Mouse (Mus musculus) CD4-positive, CD25-positive, alpha-beta regulatory T cell, adult 2 months (primary cell): ENCODE data around the gene Tldc2.

ENCODE experiments used
- DNase-seq: peaks from one replicate; pipeline ENCODE4 v3.0.0-alpha.2; 2012; ENCODE audit warnings: low read depth, low spot score

The Tldc2 gene

DNA sequence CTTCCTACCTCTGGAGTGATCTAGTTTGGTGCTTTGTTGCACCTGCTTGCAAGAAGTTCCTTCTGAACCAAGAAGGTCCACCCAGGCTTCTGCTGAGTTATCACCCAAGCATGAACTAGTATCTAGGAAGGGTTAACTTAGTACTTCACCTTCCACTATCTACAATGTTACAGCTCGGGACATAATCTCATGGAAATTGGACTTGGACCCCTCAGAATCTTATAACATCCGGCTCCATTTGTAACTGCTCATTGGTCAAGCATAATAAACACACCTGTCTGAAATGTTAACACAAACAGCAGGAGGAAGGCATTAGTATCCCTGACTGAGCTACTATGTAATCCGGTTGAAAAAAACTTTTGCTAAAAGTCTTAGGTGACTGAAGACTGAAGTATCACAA is 40.5 kb downstream of the Tldc2 start:
- DNase-seq = no peak

DNA sequence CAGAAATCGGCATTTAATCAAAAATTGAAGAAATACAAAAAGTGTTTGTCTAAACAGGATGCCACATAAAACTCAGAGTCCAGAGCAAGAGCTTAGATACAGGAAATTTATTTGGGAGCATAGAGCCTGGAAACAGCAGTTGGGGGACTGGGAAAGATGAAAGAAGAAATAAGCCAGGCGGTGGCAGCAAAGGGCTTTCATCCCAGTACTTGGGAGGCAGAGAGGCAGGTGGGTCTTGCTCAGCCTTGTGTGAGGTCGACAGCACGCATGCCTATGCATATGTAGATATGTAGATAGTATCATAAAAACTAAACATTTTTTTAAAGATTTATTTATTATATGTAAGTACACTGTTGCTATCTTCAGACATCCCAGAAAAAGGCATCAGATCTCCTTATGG is 41.2 kb downstream of the Tldc2 start:
- DNase-seq = no peak

DNA sequence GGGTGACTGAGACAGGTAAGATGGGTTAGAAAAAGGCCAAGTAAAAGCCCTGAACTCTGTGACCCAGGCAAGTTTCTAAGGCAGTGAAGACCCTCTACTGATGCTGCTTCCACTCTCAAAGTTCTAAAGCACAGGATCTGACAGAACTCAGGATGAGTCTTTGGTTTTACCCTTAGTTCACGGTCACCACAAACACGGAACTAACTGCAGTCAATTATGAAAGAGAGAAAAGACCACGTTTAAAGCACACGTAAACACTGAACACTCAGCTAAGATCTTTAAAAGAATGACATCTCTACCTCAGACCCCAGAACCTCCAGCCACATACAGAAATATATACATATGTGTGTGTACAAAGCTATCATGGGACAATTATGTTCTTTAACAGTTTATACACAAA is 42.2 kb downstream of the Tldc2 start:
- no peak for DNase-seq

DNA sequence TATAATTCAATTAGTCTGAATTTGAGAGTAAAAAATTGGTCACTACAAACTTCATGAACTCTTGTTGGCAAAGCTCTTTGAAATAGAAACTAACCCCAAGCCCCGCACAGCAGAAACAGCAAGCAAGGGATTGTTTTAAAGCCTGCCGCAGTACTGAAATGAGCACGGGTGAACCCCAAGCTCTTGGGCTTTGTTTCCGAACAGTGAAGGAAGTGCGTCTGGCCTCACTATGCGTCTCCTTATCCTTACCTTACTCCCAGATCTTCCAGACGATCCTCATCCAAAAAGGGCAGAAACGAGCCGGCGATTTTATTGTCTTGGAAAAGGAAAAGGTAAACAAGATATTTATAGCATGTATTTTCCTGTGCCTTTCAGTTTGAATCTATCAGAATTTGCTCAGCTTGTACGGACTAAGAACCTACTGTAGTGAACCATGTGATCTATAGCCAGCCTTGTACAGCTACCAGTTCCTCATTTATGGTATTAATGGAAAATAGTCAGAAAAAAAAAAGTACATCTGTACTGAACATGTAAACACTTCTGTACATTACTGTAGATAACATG is 42.8 kb downstream of the Tldc2 start:
- DNase-seq = peak; percentile 56

DNA sequence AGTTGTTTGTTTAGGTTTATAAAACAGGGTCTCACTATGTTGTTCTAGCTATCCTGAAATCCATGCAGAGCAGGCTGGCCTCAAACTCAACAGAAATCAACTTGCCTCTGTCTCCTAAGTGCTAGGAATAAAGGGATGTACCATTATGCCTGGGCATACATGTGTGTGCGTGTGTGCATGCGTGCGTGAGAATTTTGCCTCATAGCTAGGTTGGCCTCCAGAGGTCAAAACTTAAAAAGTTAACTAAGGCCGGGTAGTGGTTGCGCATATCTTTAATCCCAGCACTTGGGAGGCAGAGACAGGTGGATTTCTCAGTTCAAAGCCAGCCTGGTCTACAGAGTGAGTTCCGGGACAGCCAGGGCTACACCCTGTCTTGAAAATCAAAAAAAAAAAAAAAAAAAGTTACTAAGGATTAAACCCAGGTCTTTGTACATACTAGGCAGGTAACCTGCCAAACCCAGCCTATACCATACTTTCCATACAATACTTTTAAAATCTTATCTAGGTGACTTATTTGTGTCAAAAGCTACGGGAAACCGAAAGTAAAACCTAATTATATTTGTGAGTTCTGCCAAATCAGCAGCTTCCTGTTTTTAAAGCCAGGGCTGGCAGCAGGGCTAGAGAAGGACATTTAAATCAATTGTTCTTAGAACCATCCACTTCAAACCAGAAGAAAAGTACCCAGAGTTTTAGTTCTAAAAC is 44.1 kb downstream of the Tldc2 start:
- peak; percentile 75 for DNase-seq

DNA sequence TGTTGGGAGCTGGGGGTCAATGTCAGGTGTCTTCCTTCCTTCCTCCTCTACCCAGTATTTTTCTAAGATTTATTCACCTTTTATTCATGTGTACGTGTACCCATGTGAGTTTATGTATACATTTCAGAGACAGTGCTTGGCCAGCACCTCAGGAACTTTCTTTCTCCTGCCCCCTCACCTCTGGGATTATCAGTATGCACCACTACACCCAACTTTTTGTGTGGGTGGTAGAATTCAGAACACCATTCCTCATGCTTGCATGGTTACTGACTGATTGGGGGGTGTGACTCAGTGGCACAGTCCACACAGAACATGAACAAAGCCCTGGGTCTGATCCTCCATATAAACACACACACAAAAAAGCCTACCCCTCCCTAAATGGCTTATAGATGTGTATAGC is 45.2 kb downstream of the Tldc2 start:
- DNase-seq = no peak

DNA sequence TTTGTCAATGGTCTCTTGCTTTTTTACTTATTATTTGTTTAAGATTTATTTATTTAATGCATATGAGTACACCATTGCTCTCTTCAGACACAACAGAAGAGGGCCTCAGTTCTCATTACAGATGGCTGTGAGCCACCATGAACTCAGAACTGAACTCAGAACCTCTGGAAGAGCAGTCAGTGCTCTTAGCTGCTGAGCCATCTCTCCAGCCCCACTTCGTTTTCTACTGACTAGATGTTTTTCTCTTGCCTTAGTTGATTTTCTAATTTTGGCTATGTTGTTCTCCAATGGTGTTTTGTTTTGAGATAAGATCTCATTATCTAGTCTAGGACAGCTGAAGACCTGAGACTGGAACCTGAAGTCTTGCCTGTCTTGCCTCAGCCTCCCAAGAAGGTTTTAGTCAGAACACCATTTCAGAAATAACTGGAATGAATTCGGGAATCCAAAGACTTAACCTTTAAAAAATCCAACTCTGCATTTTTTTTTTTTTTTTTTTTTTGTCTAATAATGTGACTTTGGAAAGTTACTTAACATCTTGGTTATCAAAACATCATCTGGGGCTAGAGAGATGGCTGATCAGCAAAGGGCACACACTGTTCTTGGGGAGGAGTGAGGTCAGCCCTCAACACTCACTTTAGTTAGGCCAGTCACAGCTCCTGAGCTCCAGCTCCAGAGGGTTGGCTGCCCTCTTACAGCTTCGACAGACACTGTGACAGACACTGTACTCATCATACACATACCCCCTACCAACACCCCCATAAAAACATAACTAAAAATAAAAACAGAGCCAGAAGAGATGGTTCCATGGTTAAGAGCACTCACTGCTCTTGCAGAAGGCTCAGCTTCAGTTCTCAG is 46.1 kb downstream of the Tldc2 start:
- DNase-seq = no peak

DNA sequence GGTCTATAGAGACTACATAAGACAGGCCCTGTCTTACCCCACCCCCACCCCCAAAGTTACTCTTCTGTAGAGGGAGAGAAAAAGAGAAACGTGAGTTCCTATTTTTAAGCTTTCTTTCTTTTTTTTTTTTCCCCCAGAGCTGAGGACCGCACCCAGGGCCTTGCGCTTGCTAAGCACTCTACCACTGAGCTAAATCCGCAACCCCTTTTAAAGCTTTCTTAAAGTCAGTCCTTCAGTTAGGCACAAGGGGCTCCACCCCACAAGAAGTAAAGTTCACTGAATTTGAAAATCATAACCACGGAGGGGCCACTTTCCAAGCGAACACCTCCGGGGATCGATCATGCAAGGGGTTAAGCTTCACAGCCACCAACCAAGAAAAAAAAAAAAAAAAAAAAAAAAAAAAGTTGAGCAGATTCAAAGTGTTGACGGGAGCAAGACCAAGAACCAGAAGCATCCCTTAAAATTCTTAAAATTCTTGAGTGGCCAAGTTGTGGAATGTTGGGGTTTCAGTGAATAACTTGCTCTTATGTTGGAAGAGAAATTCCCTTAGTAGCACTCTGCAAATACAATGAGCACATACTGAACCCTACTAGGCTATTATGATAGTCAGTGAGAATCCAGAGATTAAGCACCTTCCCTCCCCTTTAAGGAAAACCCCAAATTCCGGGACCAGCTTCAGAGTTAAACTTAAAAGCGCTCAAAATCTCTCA is 47.1 kb downstream of the Tldc2 start:
- peak; percentile 54 for DNase-seq

DNA sequence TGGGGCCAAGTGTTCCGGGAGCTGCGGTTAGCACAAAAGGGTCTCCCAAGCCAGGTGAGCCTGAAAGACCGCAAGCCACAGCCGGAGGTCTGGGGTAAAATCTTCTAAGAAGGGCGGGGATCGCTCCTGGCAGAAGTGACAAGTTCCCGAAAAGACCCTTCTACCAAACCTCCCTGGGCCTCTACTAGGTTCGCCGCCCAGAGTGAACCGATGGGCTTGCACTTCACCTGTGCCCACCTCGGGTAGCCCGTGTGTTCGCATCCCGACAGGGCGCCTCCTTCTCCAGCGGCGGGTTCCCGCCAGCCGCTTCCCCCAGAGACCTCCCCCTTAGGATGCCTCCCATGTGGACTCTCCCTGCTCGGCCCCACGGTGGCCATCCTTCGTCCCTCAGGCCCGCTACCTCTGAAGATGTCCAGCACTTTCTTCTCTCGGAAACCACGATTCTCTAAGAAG is 47.6 kb downstream of the Tldc2 start:
- DNase-seq = peak; percentile 54

DNA sequence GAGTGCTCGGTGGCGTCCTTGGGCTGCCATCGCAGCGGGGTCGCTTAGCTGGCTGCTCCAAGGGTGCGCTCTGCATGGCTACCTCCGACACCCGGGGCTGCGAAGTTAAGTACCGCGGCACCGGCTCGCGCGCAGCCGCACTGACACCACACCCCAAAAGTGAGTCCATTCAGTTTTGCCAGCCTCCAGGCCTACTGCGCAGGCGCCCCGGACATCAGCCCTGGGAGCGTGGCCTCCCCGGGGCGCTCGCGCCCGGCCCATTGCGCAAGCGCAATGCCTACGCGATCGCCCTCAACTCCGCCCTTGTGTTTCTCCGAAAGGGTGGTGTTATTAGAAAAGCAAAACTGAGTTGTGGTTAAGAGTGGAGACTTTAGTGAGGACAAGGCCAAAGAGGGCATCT is 48.2 kb downstream of the Tldc2 start, which contains the start of gene Samhd1:
Gene Samhd1 (minus strand): TSS at position 252 of the 400 bp plus-strand sequence.
- DNase-seq = peak; percentile 97

DNA sequence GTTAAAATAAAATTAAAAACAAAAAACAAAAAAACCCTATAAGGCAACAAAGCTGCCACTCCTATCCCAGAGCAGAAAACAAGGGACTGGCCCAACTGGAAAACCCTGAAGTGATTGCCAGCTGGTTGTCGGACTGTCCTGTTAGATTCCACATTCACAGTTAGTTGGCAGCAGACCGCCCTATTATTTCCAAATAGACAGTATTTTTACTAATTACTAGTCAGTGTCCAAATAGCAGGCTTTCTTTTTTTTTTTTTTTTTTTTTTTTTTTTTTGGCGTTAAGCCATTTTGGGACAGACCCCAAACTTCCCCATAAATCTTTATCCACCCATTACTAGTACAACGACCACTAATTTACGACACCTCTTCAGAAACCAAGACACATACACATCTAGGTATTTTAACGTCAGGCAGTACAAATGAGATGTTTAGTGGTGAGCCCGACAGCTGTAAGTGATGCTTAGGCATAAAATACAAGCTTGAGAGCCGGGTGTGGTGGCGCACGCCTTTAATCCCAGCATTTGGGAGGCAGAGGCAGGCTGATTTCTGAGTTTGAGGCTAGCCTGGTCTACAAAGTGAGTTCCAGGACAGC is 48.8 kb downstream of the Tldc2 start:
- DNase-seq = no peak

DNA sequence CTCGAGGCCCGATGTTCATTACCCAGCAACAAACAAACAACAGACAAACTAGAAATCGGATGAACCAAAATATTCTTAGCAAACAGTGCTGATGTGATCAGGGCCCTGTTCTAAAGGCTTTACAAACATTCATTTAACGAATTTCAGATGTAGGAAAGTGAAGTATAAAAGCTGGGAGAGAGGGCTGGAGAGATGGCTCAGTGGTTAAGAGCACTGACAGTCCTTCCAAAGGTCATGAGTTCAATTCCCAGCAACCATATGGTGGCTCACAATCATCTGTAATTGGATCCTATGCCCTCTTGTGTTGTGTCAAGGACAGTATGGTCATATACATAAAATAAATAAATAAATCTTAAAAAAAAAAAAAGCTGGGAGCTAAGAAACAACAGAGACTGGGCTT is 49.3 kb downstream of the Tldc2 start:
- DNase-seq = no peak

DNA sequence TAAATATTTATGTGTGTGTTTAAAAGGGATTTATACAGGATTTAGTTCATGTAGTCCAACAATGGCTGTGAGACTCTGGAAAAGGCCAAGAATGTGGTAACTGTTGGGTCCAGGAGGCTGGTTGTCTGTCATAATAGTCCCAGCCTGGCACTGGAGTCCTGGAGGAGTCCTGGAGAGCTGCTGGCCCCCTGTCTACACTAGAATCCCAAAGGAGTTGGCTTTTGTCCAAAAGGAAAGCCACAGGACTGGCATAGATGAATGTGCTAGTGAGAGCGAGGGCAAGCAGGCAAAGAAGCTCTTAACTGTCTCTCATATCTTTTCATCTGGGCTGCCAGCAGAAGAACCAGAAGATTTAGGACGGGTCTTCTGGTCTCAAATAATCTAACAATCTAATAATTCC is 49.8 kb downstream of the Tldc2 start:
- DNase-seq = no peak

DNA sequence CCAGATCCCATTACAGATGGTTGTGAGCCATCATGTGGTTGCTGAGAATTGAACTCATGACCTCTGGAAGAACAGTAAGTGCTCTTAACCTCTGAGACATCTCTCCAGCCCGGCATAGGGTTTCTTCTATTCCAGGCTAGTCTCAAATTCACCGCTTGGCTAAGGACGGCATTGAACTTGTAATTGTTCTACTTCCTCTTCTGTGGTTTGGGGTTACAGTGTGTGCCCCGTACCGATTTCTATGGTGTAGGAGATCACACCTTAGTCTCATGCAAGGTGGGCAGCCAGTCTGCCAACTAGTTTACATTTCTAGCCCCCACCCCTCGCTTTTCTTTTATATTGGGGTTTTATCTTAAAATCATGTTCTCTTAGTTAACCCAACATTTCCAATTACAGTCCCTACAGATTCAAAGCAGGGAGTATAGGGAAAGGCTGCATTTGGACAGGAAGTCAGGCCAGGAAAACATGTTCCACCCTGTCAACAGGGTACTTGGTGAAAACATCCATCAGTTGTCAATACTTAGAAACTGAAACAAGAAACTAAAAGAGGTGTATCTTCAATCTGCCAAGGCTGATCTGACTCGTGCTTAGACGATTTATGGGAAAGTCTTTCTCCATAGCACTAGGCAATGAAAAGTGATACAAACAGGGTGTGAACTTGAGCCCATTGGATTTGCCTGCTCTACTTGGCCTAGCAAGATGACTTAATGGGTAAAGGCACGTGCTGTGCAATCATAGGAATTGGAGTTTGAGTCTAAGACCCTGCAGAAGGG is 51.3 kb downstream of the Tldc2 start:
- peak; percentile 59 for DNase-seq

DNA sequence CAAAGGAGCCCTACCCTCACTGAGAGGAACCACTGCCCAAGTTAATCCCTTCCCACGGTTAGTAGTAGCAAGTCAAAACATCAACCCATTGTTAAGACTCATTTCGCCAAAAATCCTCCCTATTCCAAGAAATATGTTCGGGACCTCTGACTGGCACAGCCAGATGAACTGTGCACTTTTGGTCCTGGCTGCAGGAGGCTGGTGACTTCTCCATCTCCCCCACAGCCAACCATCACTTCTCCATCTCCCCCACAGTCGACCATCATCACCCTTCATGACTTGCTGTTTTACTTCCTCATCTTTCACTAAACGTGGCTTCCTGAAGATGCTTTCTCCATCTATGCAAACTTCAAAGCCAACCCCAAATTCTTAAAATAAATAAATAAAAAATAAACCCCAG is 52.0 kb downstream of the Tldc2 start:
- no peak for DNase-seq

DNA sequence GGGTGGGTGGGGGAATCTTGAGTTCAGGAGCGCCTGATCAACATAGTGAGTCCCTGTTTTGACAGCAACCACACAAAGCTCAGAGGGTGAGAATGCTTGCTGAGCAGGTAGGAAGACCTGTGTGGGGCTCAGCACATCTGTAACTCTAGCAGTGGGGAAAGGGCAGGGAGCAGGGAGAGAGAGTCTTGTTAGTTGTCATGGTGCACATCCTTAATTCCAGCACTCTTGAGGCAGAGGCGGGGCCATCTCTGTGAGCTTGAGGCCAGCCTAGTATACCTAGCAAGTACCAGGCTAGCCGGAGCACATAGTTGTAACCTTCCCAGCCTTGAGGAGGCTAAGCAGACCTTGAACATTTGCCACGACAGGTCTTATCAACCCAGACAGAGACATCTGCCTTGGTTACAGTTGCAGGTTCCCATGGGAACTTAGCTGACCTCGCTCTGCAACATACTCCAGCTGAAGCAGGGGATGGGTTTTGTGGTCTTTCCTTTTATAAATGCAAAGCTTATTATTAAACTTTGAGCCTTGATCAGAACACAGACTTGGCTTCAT is 52.5 kb downstream of the Tldc2 start:
- no peak for DNase-seq

DNA sequence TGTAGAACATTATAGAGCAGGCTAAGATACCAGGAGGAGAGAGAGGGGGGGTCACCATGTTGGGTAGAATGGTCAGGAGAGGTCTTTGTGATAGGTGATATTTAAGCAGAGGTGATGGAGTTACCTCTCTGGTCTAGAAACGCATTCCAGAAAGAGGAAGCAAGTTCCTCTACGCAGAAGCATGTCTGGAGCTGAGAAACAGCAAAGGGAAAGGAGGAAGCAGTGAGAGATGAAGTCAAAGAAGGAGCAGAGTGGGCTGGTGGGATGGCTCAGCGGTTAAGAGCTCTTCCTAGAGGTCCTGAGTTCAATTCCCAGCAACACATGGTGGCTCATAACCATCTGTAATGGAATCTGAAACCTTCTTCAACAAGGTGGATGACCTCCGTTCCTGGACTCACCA is 55.1 kb downstream of the Tldc2 start:
- no peak for DNase-seq

DNA sequence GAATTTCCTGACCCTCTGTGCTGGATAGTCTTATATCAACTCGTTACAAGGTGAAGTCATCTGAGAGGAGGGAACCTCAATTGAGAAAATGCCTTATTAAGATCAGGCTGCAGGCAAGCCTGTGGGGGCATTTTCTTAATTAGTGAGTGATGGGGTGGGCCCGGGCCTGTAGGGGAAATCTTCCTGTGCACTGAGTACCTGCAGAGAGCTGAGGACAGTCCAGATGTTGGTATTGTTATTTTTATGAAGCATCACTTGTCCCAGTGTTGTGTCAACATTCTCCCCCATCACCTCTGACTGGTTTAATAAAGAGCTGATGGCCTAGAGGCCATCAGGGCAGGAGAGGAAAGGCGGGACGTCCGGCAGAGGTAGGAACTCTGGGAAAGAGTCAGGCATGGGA is 57.3 kb downstream of the Tldc2 start:
- DNase-seq = no peak

DNA sequence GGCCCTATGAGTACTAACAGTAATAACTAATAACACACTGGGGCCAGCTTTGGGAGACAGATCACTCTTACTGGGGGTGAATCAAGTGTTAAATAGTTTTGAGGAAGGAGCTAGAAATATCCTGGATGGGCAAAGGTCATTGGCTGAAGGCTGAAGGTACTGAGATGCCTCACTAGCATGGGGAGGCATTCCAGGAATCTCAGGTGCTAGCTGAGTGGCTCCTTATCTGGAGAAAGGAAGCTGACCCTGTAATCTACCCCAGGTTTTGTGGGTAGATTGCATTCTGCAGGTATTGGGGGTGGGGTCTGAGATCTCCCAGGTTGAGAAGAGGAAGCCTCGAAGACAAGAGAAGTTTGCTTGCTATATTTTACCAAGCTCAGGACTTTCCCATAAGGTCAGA is 58.3 kb downstream of the Tldc2 start:
- no peak for DNase-seq
